Mouse (Mus musculus) G1E (cell line): ENCODE data around the gene Camta1.

Experiments used
- CTCF ChIP-seq: IDR thresholded peaks from 2 replicates; pipeline ENCODE4 v1.5.1; 2012; ENCODE audit warnings: low read depth, low read length, inconsistent platforms, mixed read lengths
- GATA1 ChIP-seq: IDR thresholded peaks from 2 replicates; pipeline ENCODE4 v1.6.1; 2012; ENCODE audit warnings: borderline replicate concordance, low read length, inconsistent platforms, mixed read lengths
- POLR2AphosphoS5 ChIP-seq: IDR thresholded peaks from 2 replicates; pipeline ENCODE4 v1.6.1; 2012; ENCODE audit warnings: low read depth, low read length, inconsistent platforms; ENCODE audit not compliant: insufficient replicate concordance

DNA sequence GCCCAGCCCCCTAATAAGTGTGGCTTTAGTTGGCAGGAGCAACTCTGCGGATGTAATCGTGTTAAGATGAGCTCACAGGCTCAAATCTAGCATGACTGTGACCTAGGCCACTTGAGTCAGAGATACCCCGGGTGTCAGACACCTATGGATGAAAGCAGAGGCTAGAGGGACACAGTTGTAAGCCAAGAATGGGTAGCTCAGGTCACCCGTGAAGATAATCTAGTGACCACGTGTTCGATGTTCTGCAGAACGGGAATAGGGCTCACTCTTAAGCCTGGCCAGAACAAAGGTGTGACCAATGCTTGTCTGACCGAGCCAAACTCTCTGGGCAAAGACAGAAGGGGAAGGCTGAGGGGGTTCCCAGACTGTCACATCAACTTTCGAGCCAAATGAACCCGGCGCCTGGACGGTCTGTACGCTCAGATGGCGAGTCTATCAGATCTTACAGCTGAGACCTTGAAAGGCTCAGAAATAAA lies 242.1 kb downstream of the Camta1 start:
- TF ChIP-seq CTCF (no peak), GATA1 (no peak), POLR2AphosphoS5 (no peak)
